Mouse (Mus musculus): Measurements from ENCODE around the gene Slc18b1.

GRCm38 (mm10) chr10:23798142-23798541, 1.4 kb downstream of the Slc18b1 start:
- no peak for TF ChIP-seq CTCF (IDR thresholded peaks at IDR 0.05; ENCODE audit: borderline replicate concordance, insufficient read depth, low read length)
- no peak for TF ChIP-seq POLR2A (IDR thresholded peaks at IDR 0.05; ENCODE audit: low read depth, low read length)

All from embryonic fibroblast, embryonic 13.5 days (primary cell).